Mouse (Mus musculus) limb, embryonic 13.5 days (tissue): Measurements from ENCODE around the gene Dad1. TPM values are rescaled to one million over a fixed set of nuclear protein-coding genes. Genes with fewer than 3 reads are reported as not detected.
A peak's percentile ranks its signal among the peaks of the same experiment; 100 is the strongest.

Experiments
- ATAC-seq: fragments of 200-750 bp; cut with Nextera tagmentation; 2 replicates; pipeline ENCODE4 v1.8.0; 2017; ENCODE audit warnings: low read depth, moderate number of reproducible peaks, moderate TSS enrichment; ENCODE audit not compliant: low FRiP score
- H3K27ac ChIP-seq: fragments of 300-500 bp; sonication (generic); 2 replicates; pipeline ENCODE4 v1.5.1; 2015; ENCODE audit warnings: inconsistent platforms, mild to moderate bottlenecking, moderate library complexity
- H3K27me3 ChIP-seq: fragments of 300-500 bp; sonication (generic); 2 replicates; pipeline ENCODE4 v1.6.1; 2015; ENCODE audit warnings: mild to moderate bottlenecking, inconsistent platforms
- H3K36me3 ChIP-seq: fragments of 300-500 bp; sonication (generic); 2 replicates; pipeline ENCODE4 v1.6.1; 2015; ENCODE audit warnings: inconsistent platforms, mild to moderate bottlenecking, moderate library complexity
- H3K4me1 ChIP-seq: fragments of 300-500 bp; sonication (generic); 2 replicates; pipeline ENCODE4 v1.6.1; 2015; ENCODE audit warnings: inconsistent platforms
- H3K4me2 ChIP-seq: fragments of 300-500 bp; sonication (generic); replicated peaks from 2 replicates; pipeline ENCODE4 v1.6.1; 2015; ENCODE audit warnings: inconsistent platforms, mild to moderate bottlenecking, moderate library complexity
- H3K4me3 ChIP-seq: fragments of 300-500 bp; sonication (generic); 2 replicates; pipeline ENCODE4 v1.5.1; 2015; ENCODE audit warnings: moderate library complexity, mild to moderate bottlenecking, inconsistent platforms
- H3K9ac ChIP-seq: fragments of 300-500 bp; sonication (generic); 2 replicates; pipeline ENCODE4 v1.6.1; 2015; ENCODE audit warnings: mild to moderate bottlenecking, inconsistent platforms
- H3K9me3 ChIP-seq: fragments of 300-500 bp; sonication (generic); 2 replicates; pipeline ENCODE4 v1.6.1; 2016; ENCODE audit warnings: inconsistent platforms
- WGBS: fragments of 180-500 bp; shearing (Covaris S2); methylation state at CpG from one replicate; pipeline ENCODE4 v1.1.7; 2015; 5-methylcytosine and 5-hydroxymethylcytosine counted together
- polyA plus RNA-seq: library from polyadenylated mRNA; unstranded; fragments of >200 nt; fragmentation: Nextera tagmentation; extraction: Ambion mirVana; gene quantifications from 2 replicates; pipeline ENCODE4 v1.2.1, GENCODE M21; 2015

The Dad1 gene
- 357 and 379 TPM in 2 replicates for polyA plus RNA-seq

DNA sequence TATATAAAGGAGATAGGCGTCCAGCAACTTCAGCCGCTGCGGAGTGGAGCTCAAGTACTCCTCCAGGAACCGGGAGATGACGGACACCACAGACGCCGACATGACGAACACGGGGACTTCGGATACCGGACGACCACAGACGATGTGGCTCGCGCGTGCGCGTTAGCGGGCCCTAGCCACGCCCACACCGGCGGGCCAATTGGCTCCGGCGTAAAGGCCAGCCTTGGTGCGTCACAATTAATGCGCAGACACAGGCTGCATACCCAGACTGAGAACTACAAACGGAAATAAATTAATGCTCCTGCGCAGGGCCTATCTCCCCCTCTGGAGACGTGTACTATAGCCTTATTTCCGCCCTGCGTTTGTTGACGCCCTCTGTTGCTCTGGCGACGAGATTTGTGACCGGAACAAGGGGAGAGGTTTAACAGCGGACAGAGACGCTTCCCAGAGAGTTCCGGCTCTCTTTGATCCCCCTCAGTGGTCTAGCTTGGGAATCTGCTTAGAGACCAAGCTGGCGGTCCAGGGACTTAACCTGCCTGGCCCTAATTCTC, at the start of gene Dad1, which contains the start of gene Abhd4:
Dad1 (minus strand) TSS at position 364 of the 551 bp plus-strand sequence.
Abhd4 (plus strand) TSS at position 448 of the 551 bp plus-strand sequence.
- under 1% methylated on average over 39 of the region's 39 CpGs for WGBS
- Histone ChIP-seq H3K9me3 (no peaks in the 10 kb centered on the region), H3K4me3 (peak within 1 kb of the TSS; percentile 78), H3K27me3 (no peaks in the 10 kb centered on the region), H3K9ac (peak within 1 kb of the TSS; percentile 78), H3K36me3 (peaks cover 15% of the 10 kb centered on the region; the same call in 1 of the 2 replicates), H3K4me1 (peaks cover 54% of the 10 kb centered on the region), H3K4me2 (peak within 1 kb of the TSS; percentile 74), H3K27ac (peak within 1 kb of the TSS; percentile 70; the same call in 1 of the 2 replicates)
- ATAC-seq: peak; percentile 99

DNA sequence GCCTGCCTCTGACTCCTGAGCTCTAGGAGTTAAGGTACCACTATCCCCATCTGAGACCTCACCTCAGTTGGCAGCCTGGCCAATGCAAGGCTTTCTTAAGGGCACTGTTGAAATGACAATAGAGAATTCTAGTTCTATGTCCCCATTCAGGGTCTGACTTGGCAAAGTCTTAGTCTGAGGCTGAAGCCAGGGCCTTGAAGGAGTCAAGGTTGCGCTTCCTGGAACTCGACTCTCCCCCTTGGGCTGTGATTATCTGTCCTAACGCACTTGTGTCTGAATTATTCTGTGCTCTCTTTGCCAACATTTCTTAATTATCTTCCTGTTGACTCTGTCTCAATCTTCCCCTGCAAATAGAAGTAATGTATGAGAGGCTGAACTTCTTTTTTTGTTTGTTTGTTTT, 46.8 kb upstream of the Dad1 start:
- no peak for ATAC-seq
- H3K9me3 ChIP-seq: 0 out of 2 replicates have a peak, but pooled peaks cover 5% of the 10 kb centered on the region
- H3K27me3 ChIP-seq: no peaks in the 10 kb centered on the region
- H3K4me3 ChIP-seq: no peak overlapping the region
- no peak overlapping the region for H3K27ac ChIP-seq
- no peaks in the 10 kb centered on the region for H3K4me1 ChIP-seq
- no peaks in the 10 kb centered on the region for H3K36me3 ChIP-seq
- 85% methylated on average over 3 of the region's 3 CpGs for WGBS
- no peak overlapping the region for H3K9ac ChIP-seq
- H3K4me2 ChIP-seq: no peak overlapping the region

DNA sequence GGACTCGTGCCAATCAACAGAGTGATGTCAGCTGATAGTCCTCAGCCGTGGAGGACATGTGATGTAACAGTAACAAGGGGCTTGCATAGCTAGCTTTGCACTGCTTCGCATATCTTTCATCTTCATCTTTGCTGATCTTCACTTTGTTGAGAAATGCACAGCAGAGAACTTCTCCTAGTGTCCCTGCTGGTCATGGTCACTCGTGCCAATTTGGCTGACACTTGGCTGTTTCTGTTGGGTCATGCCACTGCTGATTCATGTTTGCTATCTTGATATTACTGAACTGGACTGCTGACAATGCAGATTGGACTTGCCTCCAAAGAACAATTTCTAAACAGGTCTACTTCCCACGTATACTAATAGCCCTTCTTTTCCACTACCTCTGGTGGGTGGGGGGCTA, 46.2 kb upstream of the Dad1 start:
- ATAC-seq: no peak
- Histone ChIP-seq H3K9ac (no peak overlapping the region), H3K4me3 (no peak overlapping the region), H3K27ac (no peak overlapping the region), H3K9me3 (0 out of 2 replicates have a peak, but pooled peaks cover 5% of the 10 kb centered on the region), H3K4me2 (no peak overlapping the region), H3K4me1 (no peaks in the 10 kb centered on the region), H3K36me3 (no peaks in the 10 kb centered on the region), H3K27me3 (no peaks in the 10 kb centered on the region)
- WGBS: 79% methylated on average over 5 of the region's 5 CpGs

DNA sequence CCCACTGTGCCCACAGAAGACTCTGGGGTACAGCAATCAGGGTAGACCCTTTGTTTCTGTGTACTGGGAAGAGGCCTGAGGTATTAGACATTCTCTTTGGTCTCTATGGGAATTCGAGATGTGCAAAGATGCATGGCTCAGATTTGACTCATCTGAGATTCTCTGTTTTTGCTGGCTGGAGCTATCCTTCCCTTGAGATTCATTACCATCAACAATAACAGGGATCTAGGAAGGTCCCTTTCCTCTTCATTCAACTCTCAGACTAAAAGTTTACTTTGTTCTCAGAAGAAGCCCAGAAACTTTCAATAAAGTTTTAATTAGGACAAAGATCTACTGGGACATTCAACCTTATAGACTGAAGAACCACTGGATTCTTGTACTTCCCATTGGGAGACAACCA, 30.9 kb upstream of the Dad1 start, which contains the start of gene Olfr49:
Olfr49 (minus strand) TSS at position 101 of the 400 bp plus-strand sequence.
- H3K27ac ChIP-seq: no peak within 1 kb of the TSS
- H3K4me1 ChIP-seq: no peaks in the 10 kb centered on the region
- H3K27me3 ChIP-seq: 0 out of 2 replicates have a peak, but pooled peaks cover 8% of the 10 kb centered on the region
- no peak within 1 kb of the TSS for H3K9ac ChIP-seq
- no peak within 1 kb of the TSS for H3K4me3 ChIP-seq
- no peak for ATAC-seq
- H3K36me3 ChIP-seq: no peaks in the 10 kb centered on the region
- 0 out of 2 replicates have a peak, but pooled peaks cover 5% of the 10 kb centered on the region for H3K9me3 ChIP-seq
- 68% methylated on average over 1 of the region's 1 CpGs for WGBS
- no peak within 1 kb of the TSS for H3K4me2 ChIP-seq

DNA sequence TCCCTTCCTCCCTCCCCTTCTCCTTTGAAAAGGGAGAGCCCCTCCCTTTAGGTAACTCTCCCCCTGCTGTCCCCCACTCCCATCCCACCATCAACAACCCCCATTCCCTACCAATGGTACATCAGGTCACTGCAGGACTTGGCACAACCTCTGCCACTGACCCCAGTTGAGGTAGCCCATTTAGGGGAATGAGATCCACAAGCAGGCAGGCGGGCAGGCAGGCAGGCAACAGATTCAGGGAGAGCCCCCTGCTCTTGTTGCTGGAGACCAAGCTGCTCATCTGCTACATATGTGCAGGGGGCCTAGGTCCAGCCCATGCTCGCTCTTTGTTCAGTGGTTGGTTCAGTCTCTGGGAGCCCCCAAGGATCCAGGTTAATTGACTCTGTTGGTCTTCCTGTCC, 22.5 kb upstream of the Dad1 start:
- no peak overlapping the region for H3K4me3 ChIP-seq
- H3K4me1 ChIP-seq: no peaks in the 10 kb centered on the region
- WGBS: 90% methylated on average over 2 of the region's 2 CpGs
- no peaks in the 10 kb centered on the region for H3K36me3 ChIP-seq
- no peaks in the 10 kb centered on the region for H3K9me3 ChIP-seq
- H3K9ac ChIP-seq: no peak overlapping the region
- H3K4me2 ChIP-seq: no peak overlapping the region
- no peaks in the 10 kb centered on the region for H3K27me3 ChIP-seq
- no peak for ATAC-seq
- no peak overlapping the region for H3K27ac ChIP-seq

DNA sequence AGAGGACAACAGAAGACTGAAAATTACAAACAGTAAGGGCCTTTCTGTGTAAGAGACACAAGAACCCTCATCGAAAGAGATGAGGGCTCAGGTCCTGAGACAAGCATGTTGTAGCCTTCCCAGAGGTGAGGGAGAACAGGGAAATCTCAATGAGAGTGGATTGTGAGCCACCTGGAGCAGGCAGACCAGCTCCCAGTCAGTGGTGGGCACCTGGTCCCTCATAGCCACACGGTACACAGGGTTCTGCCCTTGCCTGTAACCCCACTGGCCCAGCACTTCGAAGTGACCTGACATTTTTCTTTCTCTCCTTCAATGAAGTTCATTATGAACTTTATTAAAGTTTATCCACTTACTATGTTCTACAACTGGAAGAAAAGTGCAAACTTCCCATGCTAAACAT, 18.8 kb upstream of the Dad1 start:
- H3K9ac ChIP-seq: no peak overlapping the region
- no peak overlapping the region for H3K4me3 ChIP-seq
- no peaks in the 10 kb centered on the region for H3K9me3 ChIP-seq
- H3K27me3 ChIP-seq: no peaks in the 10 kb centered on the region
- H3K4me2 ChIP-seq: no peak overlapping the region
- H3K27ac ChIP-seq: no peak overlapping the region
- WGBS: 82% methylated on average over 3 of the region's 3 CpGs
- H3K4me1 ChIP-seq: no peaks in the 10 kb centered on the region
- no peak for ATAC-seq
- H3K36me3 ChIP-seq: peaks cover 15% of the 10 kb centered on the region

DNA sequence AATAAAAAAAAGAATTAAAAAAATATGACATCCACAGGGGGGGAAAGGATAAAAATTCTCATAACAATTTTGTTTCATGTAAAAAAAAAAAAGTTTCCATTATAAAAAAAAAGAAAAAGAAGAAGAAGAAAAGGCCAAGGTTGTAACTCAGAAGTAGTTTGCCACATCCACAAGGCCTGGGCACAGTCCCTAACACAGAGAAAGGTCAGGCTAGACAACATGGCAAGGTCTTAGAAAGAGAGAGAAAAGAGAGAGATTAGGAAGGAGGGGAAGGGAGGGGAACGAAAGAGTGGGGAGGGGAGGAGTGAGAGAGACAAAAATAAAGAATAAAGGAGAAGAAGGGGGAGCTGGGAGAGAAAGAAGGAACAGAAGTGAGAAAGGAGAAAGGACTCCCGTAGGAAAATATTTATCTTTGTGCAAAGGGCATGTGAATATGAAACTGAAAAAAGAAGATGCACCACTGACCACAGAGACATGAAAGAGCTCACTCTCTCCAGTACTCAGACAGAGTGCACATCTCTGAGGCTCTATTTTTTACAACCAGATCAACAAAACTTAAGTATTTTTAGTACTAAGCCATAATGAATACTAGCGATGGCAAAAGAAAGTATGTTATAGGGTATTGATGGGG, 18.2 kb upstream of the Dad1 start:
- H3K9ac ChIP-seq: no peak overlapping the region
- H3K4me1 ChIP-seq: no peaks in the 10 kb centered on the region
- H3K4me3 ChIP-seq: no peak overlapping the region
- H3K36me3 ChIP-seq: peaks cover 21% of the 10 kb centered on the region
- ATAC-seq: no peak
- no peak overlapping the region for H3K4me2 ChIP-seq
- no peaks in the 10 kb centered on the region for H3K27me3 ChIP-seq
- no peak overlapping the region for H3K27ac ChIP-seq
- no peaks in the 10 kb centered on the region for H3K9me3 ChIP-seq
- WGBS: 78% methylated on average over 3 of the region's 3 CpGs

DNA sequence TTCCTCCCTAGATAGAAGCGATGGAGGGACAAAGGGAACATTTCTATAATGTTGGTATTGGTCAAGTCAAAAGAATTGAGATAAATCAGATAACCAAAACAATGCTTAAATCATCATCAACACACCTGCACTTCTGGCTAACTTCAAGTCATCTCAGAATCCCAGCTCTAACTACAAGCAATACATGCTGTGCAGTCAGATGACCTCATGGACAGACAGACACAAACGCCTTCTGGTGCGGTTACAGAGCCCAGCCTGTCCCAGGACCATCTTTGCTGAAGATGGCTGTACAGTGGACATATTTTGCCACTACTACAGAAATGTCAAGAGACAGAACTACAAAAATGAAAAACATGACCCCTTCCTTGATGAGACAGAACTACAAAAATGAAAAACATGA, 16.5 kb upstream of the Dad1 start:
- no peak for ATAC-seq
- WGBS: 88% methylated on average over 3 of the region's 3 CpGs
- H3K4me2 ChIP-seq: no peak overlapping the region
- no peak overlapping the region for H3K27ac ChIP-seq
- H3K9me3 ChIP-seq: no peaks in the 10 kb centered on the region
- H3K9ac ChIP-seq: no peak overlapping the region
- H3K4me3 ChIP-seq: no peak overlapping the region
- H3K27me3 ChIP-seq: no peaks in the 10 kb centered on the region
- peaks cover 30% of the 10 kb centered on the region for H3K36me3 ChIP-seq
- no peaks in the 10 kb centered on the region for H3K4me1 ChIP-seq

DNA sequence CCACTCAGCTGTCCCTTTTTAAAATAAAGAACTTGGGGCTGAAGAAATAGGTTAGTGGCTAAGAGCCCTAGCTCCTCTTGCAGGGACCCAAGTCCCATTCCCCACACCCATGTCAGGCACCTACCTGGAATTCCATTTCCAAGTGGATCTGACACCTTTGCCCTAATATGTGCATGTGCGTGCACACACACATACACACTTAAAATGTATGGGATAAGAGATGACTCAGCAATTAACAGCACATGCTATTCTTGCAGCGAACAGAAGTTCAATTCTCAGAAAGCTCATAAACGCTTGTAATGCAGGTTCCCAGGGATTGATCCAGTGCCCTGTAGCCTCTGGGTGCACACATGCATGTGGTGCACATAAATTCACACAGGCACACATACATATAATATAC, 15.7 kb upstream of the Dad1 start:
- Histone ChIP-seq H3K27ac (no peak overlapping the region), H3K4me1 (no peaks in the 10 kb centered on the region), H3K9ac (no peak overlapping the region), H3K4me2 (no peak overlapping the region), H3K27me3 (no peaks in the 10 kb centered on the region), H3K4me3 (no peak overlapping the region), H3K9me3 (no peaks in the 10 kb centered on the region), H3K36me3 (peaks cover 30% of the 10 kb centered on the region)
- 84% methylated on average over 3 of the region's 3 CpGs for WGBS
- no peak for ATAC-seq

DNA sequence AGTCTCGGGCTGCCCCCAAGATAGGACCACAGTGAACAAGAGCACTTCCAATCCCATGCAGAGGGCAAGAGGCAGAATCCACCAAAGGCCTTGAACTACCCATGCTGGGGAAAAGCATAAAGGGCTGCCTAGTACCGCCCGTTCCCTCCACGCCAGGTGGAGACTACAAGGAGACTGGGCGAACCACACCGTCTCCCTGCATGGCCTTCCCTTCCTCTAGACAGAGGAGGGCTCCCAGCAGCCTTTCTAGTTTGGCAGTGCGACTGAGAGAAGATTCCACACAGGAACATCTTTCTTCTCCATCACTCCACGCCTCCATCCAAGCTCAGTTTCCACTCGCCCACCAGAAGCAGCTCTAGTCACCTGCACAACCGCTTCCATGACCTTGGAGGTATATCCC, 14.1 kb upstream of the Dad1 start:
- WGBS: 88% methylated on average over 10 of the region's 10 CpGs
- H3K9me3 ChIP-seq: no peaks in the 10 kb centered on the region

DNA sequence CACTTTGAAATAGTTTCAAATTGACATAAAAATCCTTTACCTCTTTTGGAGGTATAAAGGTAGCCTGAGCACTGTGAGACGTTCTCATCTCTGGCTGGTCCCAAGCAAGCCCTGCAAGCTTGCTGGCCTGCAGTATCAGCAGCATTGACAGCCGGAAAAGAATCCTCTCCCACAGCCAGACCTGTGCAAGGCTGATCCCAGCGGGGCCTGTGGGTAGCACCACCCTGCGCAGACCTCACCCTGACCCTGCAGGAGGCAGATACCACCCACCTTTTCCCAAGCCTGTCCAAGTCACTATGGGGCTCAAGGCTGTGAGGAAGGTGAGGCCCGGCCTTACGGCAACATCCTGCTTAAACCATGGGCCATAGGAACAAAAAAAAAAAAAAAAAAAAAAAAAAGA, 12.0 kb upstream of the Dad1 start:
- Histone ChIP-seq H3K27ac (no peak overlapping the region), H3K9me3 (no peaks in the 10 kb centered on the region), H3K36me3 (peaks cover 56% of the 10 kb centered on the region), H3K4me2 (no peak overlapping the region), H3K4me3 (no peak overlapping the region), H3K9ac (no peak overlapping the region), H3K27me3 (no peaks in the 10 kb centered on the region), H3K4me1 (no peaks in the 10 kb centered on the region)
- WGBS: 83% methylated on average over 6 of the region's 6 CpGs
- ATAC-seq: no peak

More for the DNA sequence above, 14.1 kb upstream of the Dad1 start:
- Histone ChIP-seq H3K27me3 (no peaks in the 10 kb centered on the region), H3K4me3 (no peak overlapping the region), H3K36me3 (peaks cover 43% of the 10 kb centered on the region), H3K9ac (no peak overlapping the region), H3K4me2 (no peak overlapping the region), H3K27ac (no peak overlapping the region), H3K4me1 (no peaks in the 10 kb centered on the region)
- no peak for ATAC-seq

DNA sequence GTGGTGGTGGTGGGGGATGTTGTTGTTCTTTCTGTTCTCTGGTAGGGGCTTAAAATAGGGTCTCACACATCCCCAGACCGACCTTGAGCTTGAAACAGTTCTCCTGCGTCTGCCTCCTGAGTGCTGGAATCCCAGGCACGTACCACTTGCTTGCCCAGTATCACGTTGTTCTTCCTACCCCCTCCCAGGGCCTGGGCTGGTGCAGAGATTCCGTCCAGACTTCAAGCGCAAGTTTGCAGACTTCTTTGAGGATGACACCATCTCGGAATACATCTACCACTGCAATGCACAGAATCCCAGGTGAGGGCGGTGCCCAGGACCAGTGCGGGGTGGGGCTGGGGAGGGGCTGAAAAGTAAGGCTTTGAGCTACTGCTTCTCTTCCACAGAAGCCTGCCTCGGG, 11.2 kb upstream of the Dad1 start:
- WGBS: 64% methylated on average over 10 of the region's 10 CpGs
- Histone ChIP-seq H3K36me3 (peaks cover 56% of the 10 kb centered on the region), H3K9ac (no peak overlapping the region), H3K9me3 (no peaks in the 10 kb centered on the region), H3K4me1 (peaks cover 4% of the 10 kb centered on the region), H3K4me3 (no peak overlapping the region), H3K4me2 (no peak overlapping the region), H3K27me3 (no peaks in the 10 kb centered on the region), H3K27ac (no peak overlapping the region)
- ATAC-seq: no peak
